Mouse (Mus musculus) midbrain, embryonic 12.5 days (tissue): ENCODE measurements around the gene Csf3r. TPM values are rescaled to one million over a fixed set of nuclear protein-coding genes. Genes with fewer than 3 reads are reported as not detected.
A peak's percentile ranks its signal among the peaks of the same experiment; 100 is the strongest.

ENCODE experiments used
- ATAC-seq: fragments of 200-750 bp; cut with Nextera tagmentation; 2 replicates; pipeline ENCODE4 v1.8.0; 2017; ENCODE audit warnings: low read depth, moderate TSS enrichment, moderate library complexity; ENCODE audit not compliant: low FRiP score
- H3K27ac ChIP-seq: fragments of 300-500 bp; sonication (generic); replicated peaks from 2 replicates; pipeline ENCODE4 v1.5.1; 2016; ENCODE audit warnings: mild to moderate bottlenecking
- H3K27me3 ChIP-seq: fragments of 300-500 bp; sonication (generic); 2 replicates; pipeline ENCODE4 v1.6.1; 2016; ENCODE audit warnings: mild to moderate bottlenecking
- H3K36me3 ChIP-seq: fragments of 300-500 bp; sonication (generic); 2 replicates; pipeline ENCODE4 v1.6.1; 2016
- H3K4me1 ChIP-seq: fragments of 300-500 bp; sonication (generic); 2 replicates; pipeline ENCODE4 v1.6.1; 2016
- H3K4me2 ChIP-seq: fragments of 300-500 bp; sonication (generic); replicated peaks from 2 replicates; pipeline ENCODE4 v1.6.1; 2016; ENCODE audit warnings: mild to moderate bottlenecking, moderate library complexity
- H3K4me3 ChIP-seq: fragments of 300-500 bp; sonication (generic); 2 replicates; pipeline ENCODE4 v1.5.1; 2016; ENCODE audit warnings: mild to moderate bottlenecking
- H3K9ac ChIP-seq: fragments of 300-500 bp; sonication (generic); replicated peaks from 2 replicates; pipeline ENCODE4 v1.6.1; 2016; ENCODE audit warnings: mild to moderate bottlenecking, moderate library complexity
- H3K9me3 ChIP-seq: fragments of 300-500 bp; sonication (generic); 2 replicates; pipeline ENCODE4 v1.6.1; 2016; ENCODE audit warnings: mild to moderate bottlenecking
- WGBS: fragments of 180-500 bp; shearing (Covaris S2); methylation state at CpG from one replicate; pipeline ENCODE4 v1.1.7; 2016; 5-methylcytosine and 5-hydroxymethylcytosine counted together
- polyA plus RNA-seq: library from polyadenylated mRNA; unstranded; fragments of >200 nt; fragmentation: Nextera tagmentation; extraction: Ambion mirVana; gene quantifications from 2 replicates; pipeline ENCODE4 v1.2.1, GENCODE M21; 2016

Gene Csf3r
- polyA plus RNA-seq, 1 experiment from 2014 or later, result 0.50 TPM

DNA sequence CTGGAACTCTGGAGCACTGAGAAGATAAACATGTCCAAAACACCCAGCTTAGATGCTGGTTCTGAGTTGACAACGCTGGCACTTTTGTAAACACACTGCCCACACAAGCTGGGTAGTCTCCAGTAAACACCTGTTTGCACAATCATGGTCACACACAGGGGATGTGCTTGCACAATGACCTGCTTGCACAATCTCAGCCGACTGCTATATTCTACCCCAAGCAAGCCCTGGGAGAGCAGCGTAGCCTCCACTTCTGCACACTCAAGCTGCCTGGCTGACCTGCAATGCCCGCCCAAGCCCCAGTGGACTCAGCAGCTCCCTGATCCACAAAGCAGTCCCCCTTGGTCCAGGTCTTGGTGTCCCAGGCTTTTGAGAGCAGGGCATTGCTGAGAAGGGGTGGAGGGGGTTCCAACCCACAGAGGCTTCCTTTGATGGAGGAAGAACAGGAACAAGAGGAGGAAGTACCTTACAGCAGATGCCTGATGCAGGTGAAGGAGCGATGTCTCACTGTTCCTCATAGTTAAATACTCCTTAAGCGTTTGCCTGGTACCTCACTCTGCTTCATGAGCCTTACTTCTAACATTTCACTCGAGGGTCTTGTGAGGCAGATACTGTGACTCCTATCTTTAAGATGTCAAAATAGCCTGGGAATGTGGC is 6.5 kb upstream of the Csf3r start:
- Histone ChIP-seq H3K4me3 (no peak overlapping the region), H3K27ac (no peak overlapping the region), H3K4me1 (no peaks in the 10 kb centered on the region), H3K9ac (no peak overlapping the region), H3K9me3 (no peaks in the 10 kb centered on the region), H3K4me2 (no peak overlapping the region), H3K27me3 (no peaks in the 10 kb centered on the region), H3K36me3 (no peaks in the 10 kb centered on the region)
- no peak for ATAC-seq
- WGBS, result 85% methylated on average over 7 of the region's 7 CpGs

DNA sequence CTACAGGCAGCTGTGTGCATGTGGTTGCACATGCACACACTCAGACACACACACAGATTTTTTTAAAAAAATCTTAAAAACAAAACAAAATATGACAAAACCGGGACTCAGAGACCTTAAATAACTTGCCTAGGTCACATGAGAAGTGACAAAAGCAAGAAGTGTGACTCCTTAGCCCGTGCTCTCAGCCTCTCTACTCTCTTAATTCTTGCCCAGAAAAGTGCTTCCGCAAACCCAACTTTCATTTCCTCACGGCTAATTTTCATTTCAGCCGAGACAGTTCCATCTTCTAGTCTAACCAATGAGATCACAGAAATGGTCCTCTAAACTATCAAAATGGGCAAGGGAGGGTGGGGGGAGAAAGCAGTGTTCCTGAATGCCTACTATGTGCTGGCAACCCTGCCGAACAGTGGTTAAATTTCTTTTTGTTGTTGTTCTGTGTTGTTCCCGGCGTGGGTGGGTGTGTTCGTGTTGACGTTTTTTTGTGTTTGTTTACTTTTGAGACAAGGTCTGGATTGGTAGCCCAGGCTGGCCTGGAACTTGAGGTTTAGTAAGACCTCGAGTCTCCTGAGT is 5.3 kb upstream of the Csf3r start:
- 81% methylated on average over 11 of the region's 11 CpGs for WGBS
- ATAC-seq, result no peak
- no peaks in the 10 kb centered on the region for H3K4me1 ChIP-seq
- H3K27me3 ChIP-seq, result no peaks in the 10 kb centered on the region
- no peak overlapping the region for H3K9ac ChIP-seq
- no peaks in the 10 kb centered on the region for H3K9me3 ChIP-seq
- no peak overlapping the region for H3K27ac ChIP-seq
- H3K36me3 ChIP-seq, result no peaks in the 10 kb centered on the region
- H3K4me2 ChIP-seq, result no peak overlapping the region
- H3K4me3 ChIP-seq, result no peak overlapping the region

DNA sequence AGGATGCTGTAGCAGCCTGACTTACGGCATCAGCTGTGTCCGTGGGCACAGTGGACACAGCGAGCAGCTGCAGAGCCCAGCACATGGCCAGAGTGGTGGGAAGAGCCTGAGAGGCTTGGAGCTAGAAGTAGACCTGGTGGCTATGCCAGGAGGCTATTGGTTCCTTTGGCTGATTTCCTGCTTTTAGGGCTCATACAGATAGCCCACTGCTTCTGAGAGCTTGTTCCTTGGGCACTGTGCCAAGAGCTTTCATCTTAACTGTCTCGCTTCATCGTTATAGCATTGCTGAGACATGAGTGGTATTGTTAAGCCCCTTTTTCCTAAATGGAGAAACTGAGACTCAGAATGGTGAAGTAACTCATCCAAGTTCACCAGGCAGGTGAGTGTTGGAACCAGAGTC is 1.5 kb downstream of the Csf3r start:
- Histone ChIP-seq H3K4me2 (no peak overlapping the region), H3K27ac (no peak overlapping the region), H3K9me3 (no peaks in the 10 kb centered on the region), H3K9ac (no peak overlapping the region), H3K4me1 (no peaks in the 10 kb centered on the region), H3K36me3 (no peaks in the 10 kb centered on the region), H3K4me3 (no peak overlapping the region), H3K27me3 (no peaks in the 10 kb centered on the region)
- WGBS, result 87% methylated on average over 5 of the region's 5 CpGs
- no peak for ATAC-seq

DNA sequence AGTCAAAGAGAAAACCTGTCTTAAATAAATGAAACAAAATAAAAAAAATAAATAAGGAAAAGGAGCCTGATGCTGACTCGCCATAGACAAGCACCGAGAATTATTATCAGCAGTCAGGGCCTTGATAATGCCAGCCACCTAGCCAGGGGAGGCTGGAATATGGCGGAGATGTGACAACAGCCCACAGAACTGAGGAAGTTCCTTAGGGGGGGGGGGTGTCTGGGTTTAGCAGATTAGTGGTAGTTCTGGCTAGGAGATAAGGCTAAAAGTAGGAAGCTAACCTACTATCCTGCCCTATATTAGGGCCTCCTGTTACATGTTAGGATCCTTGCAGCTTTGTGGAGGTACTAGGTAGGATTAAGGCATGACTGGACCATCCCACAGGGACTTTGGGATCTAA is 3.6 kb downstream of the Csf3r start:
- H3K27me3 ChIP-seq, result no peaks in the 10 kb centered on the region
- no peak overlapping the region for H3K4me3 ChIP-seq
- H3K36me3 ChIP-seq, result no peaks in the 10 kb centered on the region
- 92% methylated on average over 3 of the region's 3 CpGs for WGBS
- no peaks in the 10 kb centered on the region for H3K4me1 ChIP-seq
- no peaks in the 10 kb centered on the region for H3K9me3 ChIP-seq
- no peak for ATAC-seq
- no peak overlapping the region for H3K4me2 ChIP-seq
- H3K27ac ChIP-seq, result no peak overlapping the region
- no peak overlapping the region for H3K9ac ChIP-seq

DNA sequence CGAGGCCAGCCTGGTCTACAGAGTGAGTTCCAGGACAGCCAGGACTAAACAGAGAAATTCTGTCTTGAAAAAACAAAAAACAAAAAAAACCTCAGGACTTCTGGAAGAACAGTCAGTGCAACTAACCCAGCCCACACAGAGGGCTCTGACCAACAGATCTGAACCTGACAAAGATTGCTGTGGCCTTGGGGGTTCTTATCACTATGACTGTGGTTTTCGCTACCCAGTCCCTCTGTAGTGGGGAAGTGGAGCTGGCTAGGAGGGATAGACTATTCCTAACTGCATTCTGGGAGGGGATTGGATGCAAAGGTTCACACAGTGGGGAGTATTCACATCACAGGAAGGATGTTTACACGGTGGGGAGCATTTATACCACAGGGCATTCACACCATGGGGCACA is 4.7 kb downstream of the Csf3r start:
- ATAC-seq, result no peak
- WGBS, result 79% methylated on average over 3 of the region's 3 CpGs
- Histone ChIP-seq H3K4me3 (no peak overlapping the region), H3K4me1 (no peaks in the 10 kb centered on the region), H3K36me3 (no peaks in the 10 kb centered on the region), H3K9ac (no peak overlapping the region), H3K27ac (no peak overlapping the region), H3K9me3 (no peaks in the 10 kb centered on the region), H3K4me2 (no peak overlapping the region), H3K27me3 (no peaks in the 10 kb centered on the region)

DNA sequence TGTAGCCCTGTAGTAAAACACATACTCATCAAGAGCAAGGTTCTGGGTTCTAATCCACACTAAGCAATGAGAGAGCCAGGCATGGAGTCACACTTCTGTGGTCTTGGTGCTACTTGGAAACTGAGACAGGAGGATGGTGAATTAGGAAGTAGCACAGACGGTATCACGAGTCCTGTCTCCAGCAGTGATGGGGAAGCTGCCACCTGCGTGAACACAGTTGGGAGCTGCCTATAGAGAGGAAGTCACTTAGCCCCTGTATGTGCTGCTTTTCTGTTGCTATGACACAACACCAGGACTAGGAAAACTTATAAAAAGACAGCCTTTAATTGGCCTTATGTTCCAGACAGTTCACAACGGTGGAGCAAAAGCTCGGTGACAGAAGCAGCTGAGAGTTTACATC is 6.4 kb downstream of the Csf3r start:
- WGBS, result 78% methylated on average over 5 of the region's 5 CpGs
- Histone ChIP-seq H3K36me3 (no peaks in the 10 kb centered on the region), H3K27ac (no peak overlapping the region), H3K27me3 (no peaks in the 10 kb centered on the region), H3K4me3 (no peak overlapping the region), H3K4me2 (no peak overlapping the region), H3K4me1 (no peaks in the 10 kb centered on the region), H3K9ac (no peak overlapping the region), H3K9me3 (no peaks in the 10 kb centered on the region)
- ATAC-seq, result no peak

DNA sequence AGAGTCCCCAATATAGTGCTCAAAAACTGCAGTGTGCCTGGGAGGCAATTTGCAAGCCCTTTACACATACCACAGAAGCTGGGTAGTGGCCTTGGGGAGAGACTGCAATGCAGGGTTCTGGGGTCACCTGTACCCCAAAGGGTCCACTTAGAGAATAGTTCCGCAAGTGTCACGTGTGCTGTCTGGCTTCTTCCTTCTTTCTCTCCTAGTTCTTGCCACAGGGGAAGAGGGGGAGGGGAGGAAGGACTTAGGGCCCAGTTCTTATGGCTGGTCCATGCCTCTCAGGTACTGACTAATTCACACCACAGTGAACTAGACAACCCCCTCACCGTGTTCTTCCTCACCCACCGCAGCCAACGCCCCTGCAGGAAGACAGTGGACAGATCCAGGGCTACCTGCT is 11.1 kb downstream of the Csf3r start:
- Histone ChIP-seq H3K4me1 (no peaks in the 10 kb centered on the region), H3K27ac (no peak overlapping the region), H3K36me3 (no peaks in the 10 kb centered on the region), H3K9me3 (no peaks in the 10 kb centered on the region), H3K4me2 (no peak overlapping the region), H3K27me3 (no peaks in the 10 kb centered on the region), H3K4me3 (no peak overlapping the region), H3K9ac (no peak overlapping the region)
- no peak for ATAC-seq
- WGBS, result 89% methylated on average over 5 of the region's 5 CpGs

DNA sequence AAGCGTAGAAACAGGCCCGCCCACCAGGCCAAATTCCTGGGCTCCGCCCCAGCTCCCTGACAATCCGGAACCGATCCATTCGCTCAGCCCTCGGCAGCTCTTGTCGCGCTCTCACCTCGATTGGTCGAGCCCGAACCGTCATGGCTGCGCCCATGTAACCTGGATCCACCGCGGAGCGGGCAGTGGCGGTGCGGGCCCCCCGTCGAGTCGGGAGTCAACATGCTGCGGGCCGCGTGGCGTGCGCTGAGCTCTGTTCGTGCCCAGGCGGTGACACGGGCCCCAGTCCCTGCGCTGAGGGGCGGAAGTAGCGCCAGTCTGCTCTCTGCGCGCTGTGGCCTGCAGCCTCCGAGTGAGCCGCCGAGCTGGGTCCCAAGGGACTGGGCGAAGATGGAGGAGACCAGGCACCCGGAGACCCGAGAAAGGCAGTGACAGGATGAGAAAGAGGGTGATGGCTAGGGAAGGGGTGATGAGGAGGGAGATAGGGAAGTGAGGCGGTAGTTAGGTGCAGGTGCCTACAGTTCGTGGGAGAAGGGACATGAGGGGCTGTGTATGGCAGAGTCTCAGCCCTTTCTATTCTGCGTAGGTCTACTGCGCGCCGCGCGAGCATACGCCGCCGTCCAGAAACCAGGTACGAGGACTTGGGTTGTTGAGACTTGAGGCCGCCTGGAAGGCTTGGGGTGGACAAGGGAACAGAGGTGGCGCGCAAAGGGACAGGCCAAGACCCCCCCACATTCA is 22.7 kb downstream of the Csf3r start, which contains the start of gene Mrps15:
TSS of gene Mrps15 (plus strand) at position 75 of the 735 bp plus-strand sequence.
- Histone ChIP-seq H3K4me3 (peak within 1 kb of the TSS; percentile 79), H3K9me3 (no peaks in the 10 kb centered on the region), H3K4me2 (peak within 1 kb of the TSS; percentile 89), H3K27me3 (no peaks in the 10 kb centered on the region), H3K9ac (peak within 1 kb of the TSS; percentile 84), H3K36me3 (peaks cover 25% of the 10 kb centered on the region), H3K4me1 (peaks cover 9% of the 10 kb centered on the region), H3K27ac (peak within 1 kb of the TSS; percentile 69)
- under 1% methylated on average over 56 of the region's 56 CpGs for WGBS
- peak; percentile 95 for ATAC-seq

DNA sequence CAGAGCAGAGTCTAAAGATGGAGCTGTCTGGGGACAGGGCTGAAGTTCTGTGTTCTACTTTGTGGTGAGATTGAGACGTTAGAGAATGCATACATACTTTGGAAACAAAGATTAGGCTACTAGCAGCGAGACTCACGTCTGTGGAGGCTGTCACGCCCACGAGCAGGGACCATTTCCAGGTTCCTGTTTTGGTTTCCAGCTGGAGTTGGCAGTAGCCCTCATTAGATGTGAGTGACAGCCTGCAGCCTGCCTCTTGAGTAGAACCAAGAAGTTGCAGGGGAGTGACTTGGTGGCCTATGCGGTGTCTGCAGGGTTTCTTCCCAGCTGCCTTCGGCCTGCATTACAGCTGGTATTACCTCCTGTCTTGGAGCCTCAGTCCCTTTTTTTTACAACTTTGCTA is 27.3 kb downstream of the Csf3r start:
- Histone ChIP-seq H3K27ac (no peak overlapping the region), H3K36me3 (peaks cover 66% of the 10 kb centered on the region), H3K9me3 (no peaks in the 10 kb centered on the region), H3K9ac (no peak overlapping the region), H3K27me3 (no peaks in the 10 kb centered on the region), H3K4me3 (no peak overlapping the region), H3K4me2 (no peak overlapping the region), H3K4me1 (peaks cover 9% of the 10 kb centered on the region)
- 87% methylated on average over 7 of the region's 7 CpGs for WGBS
- no peak for ATAC-seq

DNA sequence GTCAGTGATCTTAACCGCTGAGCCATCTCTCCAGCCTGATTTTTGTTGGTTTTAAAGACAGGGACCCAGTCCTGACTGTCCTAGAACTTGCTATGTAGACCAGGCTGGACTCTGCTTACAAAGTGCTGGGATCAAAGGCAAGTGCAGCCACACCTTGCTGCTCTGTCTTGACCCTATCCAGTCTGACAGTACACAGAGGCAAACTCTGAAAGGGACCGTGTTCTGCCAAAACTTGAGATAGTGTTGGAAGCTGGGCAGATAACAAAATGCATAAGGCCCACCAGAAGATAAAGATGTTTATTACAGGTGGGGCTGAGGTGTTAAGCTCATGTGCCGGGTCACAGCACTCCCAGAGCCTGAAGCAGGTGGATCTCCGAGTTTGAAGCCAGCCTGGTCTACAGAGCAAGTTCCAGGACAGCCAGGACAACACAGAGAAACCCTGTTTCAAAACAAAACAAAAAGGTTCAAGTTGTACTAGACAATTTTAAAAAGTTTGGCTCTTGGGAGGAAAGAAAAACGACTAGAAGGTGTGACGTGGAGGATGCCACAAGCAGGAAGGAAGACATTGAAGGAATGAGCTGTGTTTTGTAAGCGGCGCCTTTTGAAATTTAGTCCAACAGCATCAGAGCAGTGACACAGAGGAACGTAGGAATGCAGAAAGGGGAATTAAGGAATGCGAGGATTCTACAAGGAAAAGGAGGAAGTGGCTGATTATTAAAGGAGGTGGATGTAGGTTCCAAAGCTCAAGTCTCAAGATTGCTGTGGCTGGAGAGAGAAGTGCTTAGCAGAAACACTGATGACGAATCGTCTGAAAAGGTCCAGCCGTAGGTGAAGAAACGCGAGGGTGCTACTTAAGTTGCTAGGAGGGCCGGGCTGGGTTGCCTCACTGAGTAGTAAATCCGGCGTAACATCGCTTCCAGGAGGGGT is 33.1 kb downstream of the Csf3r start:
- ATAC-seq, result no peak
- 16% methylated on average over 19 of the region's 19 CpGs for WGBS

DNA sequence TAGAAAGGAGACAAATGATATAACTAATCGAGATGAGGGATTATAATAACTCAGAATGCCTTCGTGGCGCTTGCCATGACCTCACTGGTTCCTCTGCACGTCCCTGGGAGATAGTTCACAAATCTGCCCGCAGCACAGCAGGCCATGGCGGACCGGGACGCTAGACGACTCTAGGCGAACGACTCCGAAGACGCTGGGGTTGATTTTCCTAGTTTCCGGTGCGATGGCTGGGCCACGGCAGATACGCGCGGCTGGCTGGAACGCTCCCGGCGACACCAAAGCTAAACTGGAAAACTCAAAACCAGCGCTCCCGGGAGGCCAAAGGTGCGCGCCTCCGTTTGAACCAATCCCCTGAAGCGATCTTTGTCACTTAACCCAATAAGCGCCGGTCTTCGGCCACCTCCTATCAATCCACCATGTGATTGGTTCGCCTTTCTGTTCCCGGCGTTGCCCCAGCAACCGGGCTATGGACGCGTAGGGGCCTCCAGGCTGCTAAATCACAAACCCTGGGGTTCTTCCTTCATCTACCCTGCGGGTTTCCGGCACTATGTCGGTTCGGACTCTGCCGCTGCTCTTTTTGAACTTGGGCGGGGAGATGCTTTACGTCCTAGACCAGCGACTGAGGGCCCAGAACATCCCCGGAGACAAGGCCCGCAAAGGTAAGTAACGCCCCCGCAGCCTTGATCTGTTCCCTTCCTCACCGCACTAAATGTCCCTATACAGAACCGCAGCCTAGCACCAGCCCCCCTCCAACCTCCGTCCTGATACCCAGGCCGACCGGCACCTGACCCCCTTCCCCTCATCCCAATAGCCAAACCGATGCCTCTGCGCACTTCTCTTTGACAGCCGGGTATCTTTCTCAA is 34.0 kb downstream of the Csf3r start, which contains the start of gene Oscp1:
TSS of gene Oscp1 (plus strand) at position 432 of the 863 bp plus-strand sequence.
- ATAC-seq, result peak; percentile 98
- Histone ChIP-seq H3K27ac (peak within 1 kb of the TSS; percentile 68), H3K9me3 (no peaks in the 10 kb centered on the region), H3K4me3 (peak within 1 kb of the TSS; percentile 56), H3K36me3 (peaks cover 31% of the 10 kb centered on the region), H3K4me1 (peaks cover 18% of the 10 kb centered on the region), H3K27me3 (no peaks in the 10 kb centered on the region), H3K9ac (peak within 1 kb of the TSS; percentile 69), H3K4me2 (peak within 1 kb of the TSS; percentile 79)
- under 1% methylated on average over 57 of the region's 57 CpGs for WGBS

More for the DNA sequence above, 33.1 kb downstream of the Csf3r start:
- Histone ChIP-seq H3K27me3 (no peaks in the 10 kb centered on the region), H3K9me3 (no peaks in the 10 kb centered on the region), H3K36me3 (peaks cover 38% of the 10 kb centered on the region), H3K4me3 (peak overlapping the region; percentile 56), H3K9ac (peak overlapping the region; percentile 69), H3K4me1 (peaks cover 18% of the 10 kb centered on the region), H3K27ac (peak overlapping the region; percentile 68), H3K4me2 (peak overlapping the region; percentile 79)
